Mouse (Mus musculus) ES-E14 (cell line): ENCODE data around the gene Wdr20. TPM values are rescaled to one million over a fixed set of nuclear protein-coding genes. Genes with fewer than 3 reads are reported as not detected.

Experiments used
- DNase-seq: peaks from one replicate; pipeline ENCODE4 v3.0.0-alpha.2; 2013; ENCODE audit warnings: low read depth, low spot score
- H3K27ac ChIP-seq: 2 replicates; pipeline ENCODE4 v1.5.1; 2012; ENCODE audit warnings: low read depth, mild to moderate bottlenecking, low read length, moderate library complexity, mixed read lengths; ENCODE audit not compliant: poor library complexity, insufficient read depth, severe bottlenecking
- H3K36me3 ChIP-seq: 2 replicates; pipeline ENCODE4 v1.6.1; 2012; ENCODE audit warnings: mild to moderate bottlenecking, low read length, moderate library complexity, mixed read lengths; ENCODE audit not compliant: control insufficient read depth, poor library complexity, insufficient read depth, severe bottlenecking
- H3K4me1 ChIP-seq, 2 experiments: fragments of 150-350 bp in 1 of 2; sonication (generic) in 1 of 2; 2 replicates each; pipeline ENCODE4 v1.6.1; 2012; ENCODE audit warnings: low read length in 2 of 2, mild to moderate bottlenecking in 1 of 2, mixed read lengths in 1 of 2; ENCODE audit not compliant: control insufficient read depth in 2 of 2, insufficient read depth in 2 of 2, poor library complexity in 1 of 2
- H3K4me3 ChIP-seq, 2 experiments: fragments of 150-350 bp in 1 of 2; sonication (generic) in 1 of 2; 2 replicates each; pipeline ENCODE4 v1.5.1; 2012; ENCODE audit warnings: low read length in 2 of 2, low read depth in 1 of 2, mild to moderate bottlenecking in 1 of 2, mixed read lengths in 1 of 2; ENCODE audit not compliant: insufficient read depth in 1 of 2, poor library complexity in 1 of 2, severe bottlenecking in 1 of 2
- H3K9ac ChIP-seq: 2 replicates; pipeline ENCODE4 v1.6.1; 2012; ENCODE audit warnings: low read depth, mild to moderate bottlenecking, low read length, mixed read lengths; ENCODE audit not compliant: poor library complexity, insufficient read depth, severe bottlenecking
- H3K9me3 ChIP-seq: fragments of 150-350 bp; sonication (generic); 2 replicates; pipeline ENCODE4 v1.6.1; 2012; ENCODE audit warnings: low read depth, mild to moderate bottlenecking, low read length; ENCODE audit not compliant: control insufficient read depth, insufficient read depth
- CHD2 ChIP-seq: IDR thresholded peaks from 2 replicates; pipeline ENCODE4 v1.6.1; 2014; ENCODE audit warnings: mild to moderate bottlenecking, low read depth, low read length, inconsistent platforms
- HCFC1 ChIP-seq: IDR thresholded peaks from 2 replicates; pipeline ENCODE4 v1.6.1; 2012; ENCODE audit warnings: low read length, inconsistent platforms, borderline replicate concordance; ENCODE audit not compliant: insufficient read depth
- MAFK ChIP-seq: IDR thresholded peaks from 2 replicates; pipeline ENCODE4 v1.6.1; 2014; ENCODE audit warnings: mild to moderate bottlenecking, low read depth, low read length, inconsistent platforms; ENCODE audit not compliant: insufficient read depth
- ZC3H11A ChIP-seq: IDR thresholded peaks from 2 replicates; pipeline ENCODE4 v1.6.1; 2012; ENCODE audit warnings: low read depth, mild to moderate bottlenecking, inconsistent platforms, low read length, borderline replicate concordance
- ZNF384 ChIP-seq: IDR thresholded peaks from 2 replicates; pipeline ENCODE4 v1.6.1; 2012; ENCODE audit warnings: low read depth, low read length, inconsistent platforms
- in situ Hi-C, 2 experiments: fragments of 600-800 bp; cut with MboI; formaldehyde crosslinking; loops; one replicate each; pipeline ENCODE4 v1.15.1; 2025; ENCODE audit warnings: low sequenced_read_pairs in 2 of 2, inconsistent platforms in 1 of 2; ENCODE audit not compliant: unreplicated experiment in 2 of 2
- total RNA-seq: library from RNA; depleted of rRNA; stranded (reverse); fragments of 300-350 nt; gene quantifications from 2 replicates; pipeline ENCODE4 v1.2.3, GENCODE M21; 2012

Wdr20 gene
- total RNA-seq, 1 experiment: 30.3 TPM

DNA sequence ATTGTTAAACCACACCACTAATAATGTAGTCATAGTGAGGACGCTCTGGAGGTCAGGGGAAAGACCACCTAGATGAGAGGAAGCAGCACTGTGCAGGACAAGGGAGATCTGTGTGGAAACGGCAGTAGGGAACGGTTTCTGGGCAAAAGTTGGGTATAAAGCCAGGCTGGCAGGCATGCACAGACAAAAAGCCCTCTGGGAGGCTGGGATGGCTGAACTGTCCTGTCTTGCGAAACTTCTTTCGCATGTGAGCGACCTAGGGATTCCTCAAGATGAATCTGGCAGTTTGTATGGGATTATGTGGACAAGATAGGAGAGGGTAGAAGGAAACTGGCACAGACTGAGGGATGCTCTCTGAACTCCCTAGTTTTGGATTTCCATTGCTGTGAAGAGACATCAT, 34.2 kb downstream of the Wdr20 start:
- in situ Hi-C loops: no loop called here
- no peak for TF ChIP-seq HCFC1
- TF ChIP-seq ZC3H11A: no peak
- TF ChIP-seq ZNF384: no peak
- TF ChIP-seq MAFK: no peak
- TF ChIP-seq CHD2: no peak
- Histone ChIP-seq H3K4me3 (no peak overlapping the region), H3K9me3 (no peaks in the 10 kb centered on the region), H3K9ac (no peak overlapping the region), H3K4me1 (peaks cover 0 to 5% of the 10 kb centered on the region in 2 experiments; a peak in 1 of 4 replicates), H3K27ac (no peak overlapping the region), H3K36me3 (no peaks in the 10 kb centered on the region)
- DNase-seq: no peak

DNA sequence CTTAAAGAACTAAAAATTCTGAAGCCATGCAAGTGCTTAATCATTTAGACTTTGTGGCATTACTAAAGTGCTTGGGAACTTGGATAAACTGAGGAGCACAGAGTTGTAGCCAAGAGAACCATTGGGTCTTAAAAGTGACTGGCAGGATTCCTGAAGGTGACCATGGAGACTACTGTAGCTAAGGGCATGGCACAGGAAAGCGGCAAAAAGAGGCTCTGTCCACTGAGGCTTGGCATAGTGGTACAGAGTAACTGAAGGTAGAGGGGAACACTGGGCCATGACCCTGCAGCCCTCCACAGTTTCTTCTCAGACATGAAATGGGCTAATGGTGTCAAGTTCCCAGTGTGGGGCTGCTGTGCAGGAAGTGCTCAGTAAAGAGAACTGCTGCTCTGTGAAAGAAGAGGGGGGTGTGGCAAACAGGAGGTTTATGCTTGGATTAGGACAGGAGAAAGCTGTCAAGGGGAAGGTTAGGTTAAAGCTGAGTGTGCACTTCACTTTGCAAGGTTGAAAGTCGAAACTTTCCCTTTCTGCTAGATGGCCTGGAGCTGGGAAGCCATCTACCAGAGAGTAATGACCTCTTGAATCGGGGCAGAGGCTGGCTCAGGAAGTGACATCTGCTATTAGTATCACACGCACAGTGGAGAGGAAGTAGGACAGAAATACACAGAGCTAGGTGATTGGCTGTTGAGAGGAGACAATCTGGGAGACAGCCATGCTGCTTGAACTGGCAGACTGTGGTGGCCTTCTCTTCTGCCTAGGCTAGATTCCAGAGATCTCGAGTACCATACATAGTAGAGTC, 38.1 kb downstream of the Wdr20 start:
- no peak for TF ChIP-seq CHD2
- no peak for TF ChIP-seq HCFC1
- no peak for TF ChIP-seq MAFK
- TF ChIP-seq ZC3H11A: no peak
- TF ChIP-seq ZNF384: no peak
- no peak overlapping the region for H3K27ac ChIP-seq
- in situ Hi-C loops: no loop called here
- H3K4me3 ChIP-seq: no peak overlapping the region
- peaks cover 0 to 7% of the 10 kb centered on the region in 2 experiments; a peak in 1 of 4 replicates for H3K4me1 ChIP-seq
- H3K9me3 ChIP-seq: no peaks in the 10 kb centered on the region
- DNase-seq: no peak
- H3K36me3 ChIP-seq: peaks cover 4% of the 10 kb centered on the region
- no peak overlapping the region for H3K9ac ChIP-seq

DNA sequence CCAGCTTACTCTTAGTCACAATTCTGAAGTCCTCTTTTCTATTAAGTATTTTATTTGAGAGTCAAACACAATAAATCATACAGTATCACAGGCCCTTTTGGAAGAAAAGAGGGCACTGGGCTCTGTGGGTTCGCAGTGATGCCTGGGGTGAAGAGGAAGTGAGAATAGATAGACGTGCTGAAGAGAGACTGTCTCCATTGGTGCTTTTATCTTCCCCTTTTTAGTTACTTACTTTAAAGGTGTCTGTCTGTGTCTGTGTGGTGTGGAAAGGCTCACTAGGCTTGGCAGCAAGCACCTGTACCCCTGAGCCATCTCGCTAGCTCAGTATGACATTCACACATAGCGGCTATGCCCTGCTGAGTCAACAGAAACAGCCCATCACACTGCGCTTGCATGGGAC, 40.1 kb downstream of the Wdr20 start:
- no peak overlapping the region for H3K27ac ChIP-seq
- peaks cover 4% of the 10 kb centered on the region for H3K36me3 ChIP-seq
- TF ChIP-seq ZC3H11A: no peak
- in situ Hi-C loops: no loop called here
- H3K4me1 ChIP-seq: peaks cover 0 to 7% of the 10 kb centered on the region in 2 experiments; a peak in 1 of 4 replicates
- H3K9me3 ChIP-seq: no peaks in the 10 kb centered on the region
- DNase-seq: no peak
- H3K9ac ChIP-seq: no peak overlapping the region
- H3K4me3 ChIP-seq: no peak overlapping the region

DNA sequence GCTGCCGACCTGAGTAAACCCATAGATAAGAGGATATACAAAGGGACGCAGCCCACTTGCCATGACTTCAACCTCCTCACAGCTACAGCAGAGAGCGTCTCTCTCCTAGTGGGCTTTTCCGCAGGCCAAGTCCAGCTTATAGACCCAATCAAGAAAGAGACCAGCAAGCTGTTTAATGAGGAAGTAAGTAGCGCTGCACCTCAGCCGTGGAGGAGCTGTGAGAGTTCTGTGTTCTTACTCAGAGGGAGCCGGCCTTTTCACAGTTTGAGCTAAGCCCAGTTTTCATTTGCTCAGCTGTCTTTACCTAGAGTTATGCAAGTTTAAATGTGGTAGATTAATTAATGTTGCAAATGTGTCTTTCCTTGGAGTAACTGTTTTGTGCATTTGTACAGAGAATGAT, 41.6 kb downstream of the Wdr20 start:
- Histone ChIP-seq H3K27ac (no peak overlapping the region), H3K36me3 (peaks cover 4% of the 10 kb centered on the region), H3K4me3 (no peak overlapping the region), H3K9ac (no peak overlapping the region), H3K9me3 (no peaks in the 10 kb centered on the region), H3K4me1 (peaks cover 0 to 8% of the 10 kb centered on the region in 2 experiments; a peak in 1 of 4 replicates)
- DNase-seq: no peak
- in situ Hi-C loops: no loop called here
- TF ChIP-seq ZC3H11A (no peak), HCFC1 (no peak), CHD2 (no peak), MAFK (no peak), ZNF384 (no peak)

DNA sequence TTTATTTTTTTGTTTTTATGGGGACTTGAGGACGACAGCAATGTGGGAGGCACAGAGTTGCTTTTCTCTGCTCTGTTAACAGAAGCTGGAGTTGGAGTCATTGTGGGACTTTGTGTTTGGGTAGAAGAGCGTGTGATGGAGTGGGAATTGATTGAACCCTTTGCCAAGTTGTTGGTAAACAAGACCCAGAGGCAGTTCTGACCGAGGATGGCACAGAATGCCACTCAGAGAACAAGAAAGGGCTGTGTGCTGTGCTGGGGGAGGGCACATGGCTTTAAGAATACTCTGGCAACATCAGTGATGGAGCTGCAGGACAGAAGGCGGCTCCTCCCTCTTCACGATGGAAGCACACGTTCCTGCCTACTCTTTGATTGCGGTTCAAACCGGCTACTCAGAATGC, 43.4 kb downstream of the Wdr20 start:
- Histone ChIP-seq H3K9ac (peak overlapping the region; percentile 18; the same call in 1 of the 2 replicates), H3K4me1 (peaks cover 0 to 8% of the 10 kb centered on the region in 2 experiments; a peak in 1 of 4 replicates), H3K4me3 (no peak overlapping the region), H3K9me3 (no peaks in the 10 kb centered on the region), H3K36me3 (peaks cover 4% of the 10 kb centered on the region), H3K27ac (no peak overlapping the region)
- in situ Hi-C loops: no loop called here
- TF ChIP-seq HCFC1: no peak
- no peak for TF ChIP-seq CHD2
- TF ChIP-seq ZNF384: no peak
- TF ChIP-seq ZC3H11A: no peak
- DNase-seq: no peak
